Mouse (Mus musculus): ENCODE measurements around the gene Tbx1. TPM values are rescaled to one million over a fixed set of nuclear protein-coding genes. Genes with fewer than 3 reads are reported as not detected.

The Tbx1 gene
- polyA plus RNA-seq, 1 experiment from 2014 or later, result 0.05 TPM

DNA sequence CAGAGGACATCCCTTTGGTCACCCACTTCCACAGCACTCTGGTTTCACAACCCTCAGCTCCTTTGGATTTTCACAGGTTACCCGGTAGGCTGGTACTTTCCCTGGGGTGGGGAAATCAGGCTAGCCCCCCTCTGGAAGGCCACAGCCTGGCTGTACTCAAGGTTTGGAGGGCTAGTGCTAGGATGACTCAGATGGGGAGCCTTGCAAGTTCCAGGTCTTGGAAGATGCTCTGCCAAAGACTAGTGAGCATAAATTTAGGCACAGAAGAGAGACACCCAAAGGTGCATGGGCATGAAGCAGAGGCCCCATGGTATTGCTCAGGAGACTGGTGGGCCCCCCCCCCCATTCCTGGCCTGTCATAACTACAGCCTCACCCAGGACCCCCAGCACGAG, 38.5 kb upstream of the Tbx1 start:
- H3K27ac ChIP-seq, result no peak overlapping the region
- ATAC-seq (ENCODE audit: low read depth), result no peak
- WGBS (ENCODE audit: insufficient replicate concordance), result 28% methylated on average over 2 of the region's 2 CpGs
- H3K4me1 ChIP-seq (replicated peaks), result peaks cover 32% of the 10 kb centered on the region
- no peaks in the 10 kb centered on the region for H3K9me3 ChIP-seq (replicated peaks)
- no peaks in the 10 kb centered on the region for H3K36me3 ChIP-seq
- no peak for DNase-seq
- H3K4me3 ChIP-seq (replicated peaks), result peak overlapping the region; percentile 62
- H3K4me2 ChIP-seq, result peak overlapping the region; percentile 78
- H3K9ac ChIP-seq, result peak overlapping the region; percentile 59
- peaks cover 98% of the 10 kb centered on the region for H3K27me3 ChIP-seq

DNA sequence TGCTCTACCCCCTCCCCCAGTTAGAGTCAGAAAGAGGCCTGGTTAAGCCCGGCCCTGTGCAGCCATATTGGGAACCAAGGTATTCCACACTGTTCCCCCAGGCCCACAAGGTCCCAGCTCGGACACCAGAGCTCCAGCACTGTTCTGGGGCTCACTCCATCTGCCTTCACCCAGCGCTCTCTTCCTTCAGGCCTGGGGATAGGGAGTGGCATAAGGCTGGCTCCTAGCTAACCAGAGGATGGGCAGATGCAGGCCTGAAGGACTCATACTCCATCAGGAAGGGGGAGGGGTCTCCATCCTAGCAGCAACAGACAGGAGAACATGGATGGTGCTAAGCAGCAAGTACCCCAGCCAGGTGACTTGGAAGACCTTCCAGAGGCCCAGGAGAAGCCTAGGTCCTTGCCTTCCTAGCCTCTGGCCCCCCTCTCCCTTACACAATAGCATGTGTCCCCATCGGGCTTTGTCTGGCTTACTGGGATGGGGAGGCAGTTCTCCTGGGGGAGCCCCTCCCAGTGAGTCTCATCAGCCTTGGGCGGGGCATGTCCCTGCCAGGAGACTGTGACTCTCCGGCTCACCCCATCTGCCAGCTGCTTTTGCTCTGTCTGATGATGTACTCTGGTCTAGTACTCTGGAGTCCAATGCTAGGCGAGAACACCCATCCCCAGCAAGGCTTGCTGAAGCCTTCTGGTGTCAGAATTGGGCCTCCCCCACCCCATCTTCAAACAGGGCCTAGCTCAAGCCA, 37.9 kb upstream of the Tbx1 start:
- 51% methylated on average over 7 of the region's 7 CpGs for WGBS (ENCODE audit: insufficient replicate concordance)
- Histone ChIP-seq H3K4me3 (replicated peaks) (peak overlapping the region; percentile 62; the same call in 1 of the 2 replicates), H3K36me3 (no peaks in the 10 kb centered on the region), H3K27me3 (peaks cover 98% of the 10 kb centered on the region), H3K4me1 (replicated peaks) (peaks cover 32% of the 10 kb centered on the region), H3K4me2 (peak overlapping the region; percentile 78), H3K27ac (no peak overlapping the region), H3K9me3 (replicated peaks) (no peaks in the 10 kb centered on the region), H3K9ac (no peak overlapping the region)
- DNase-seq (no peak), ATAC-seq (ENCODE audit: low read depth) (no peak)

DNA sequence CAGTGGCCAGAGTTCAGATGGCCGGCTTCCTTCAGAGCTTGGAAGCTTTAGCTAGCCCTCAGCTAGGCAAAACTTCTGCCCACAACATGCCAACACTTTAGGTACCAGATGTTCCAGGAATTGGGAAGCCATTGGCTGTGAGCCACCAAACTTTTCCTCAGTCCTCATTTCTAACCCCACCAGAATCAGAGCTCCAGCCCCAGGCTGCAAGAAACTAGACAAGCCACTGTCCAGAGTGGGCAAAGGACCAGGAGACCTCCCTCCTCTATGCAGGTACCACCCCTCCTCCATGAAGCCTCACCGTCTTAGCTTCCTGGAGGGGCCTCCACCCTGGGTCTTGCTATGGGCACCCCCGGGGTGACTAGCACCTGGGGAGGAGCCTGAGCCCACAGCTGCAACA, 36.7 kb upstream of the Tbx1 start:
- Histone ChIP-seq H3K9ac (no peak overlapping the region), H3K9me3 (replicated peaks) (no peaks in the 10 kb centered on the region), H3K27ac (no peak overlapping the region), H3K4me2 (no peak overlapping the region), H3K4me3 (replicated peaks) (no peak overlapping the region), H3K36me3 (no peaks in the 10 kb centered on the region), H3K4me1 (replicated peaks) (peaks cover 32% of the 10 kb centered on the region), H3K27me3 (peaks cover 98% of the 10 kb centered on the region)
- ATAC-seq (ENCODE audit: low read depth) (no peak), DNase-seq (no peak)
- 36% methylated on average over 3 of the region's 3 CpGs for WGBS (ENCODE audit: insufficient replicate concordance)

DNA sequence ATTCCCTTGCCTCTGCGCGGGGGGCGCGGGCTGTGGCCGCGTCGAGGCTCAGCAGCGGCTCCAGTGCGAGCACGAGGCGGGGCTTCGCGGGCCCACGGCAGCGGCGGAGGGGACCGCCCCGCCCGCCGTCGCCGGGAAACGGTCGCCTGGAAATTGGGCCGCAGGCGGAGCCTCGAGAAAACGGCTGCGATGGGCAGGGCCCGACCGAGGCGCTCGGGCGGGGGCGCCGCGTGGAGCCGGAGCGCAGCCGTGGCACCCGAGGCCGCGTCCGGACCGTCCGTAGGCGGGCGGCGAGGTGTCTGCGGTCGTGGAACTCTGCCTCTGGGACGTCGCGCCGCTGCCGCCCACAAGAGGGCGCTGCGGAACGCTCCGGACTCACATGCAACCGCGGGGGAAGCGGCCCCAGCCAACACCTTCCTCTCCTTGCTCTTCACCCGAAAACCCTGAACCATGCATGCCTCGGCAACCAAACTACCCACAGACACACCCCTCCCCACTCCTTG, 36.0 kb upstream of the Tbx1 start, which contains the start of gene Gm49601:
Gene Gm49601, minus strand, starts transcription at position 52 of the 503 bp plus-strand sequence.
- WGBS (ENCODE audit: insufficient replicate concordance), result under 1% methylated on average over 65 of the region's 65 CpGs
- peaks cover 39% of the 10 kb centered on the region for H3K4me1 ChIP-seq (replicated peaks)
- no peaks in the 10 kb centered on the region for H3K36me3 ChIP-seq
- H3K9ac ChIP-seq, result peak within 1 kb of the TSS; percentile 50
- peak within 1 kb of the TSS; percentile 50 for H3K4me3 ChIP-seq (replicated peaks)
- no peak within 1 kb of the TSS for H3K27ac ChIP-seq
- H3K27me3 ChIP-seq, result peaks cover 100% of the 10 kb centered on the region
- ATAC-seq (ENCODE audit: low read depth) (0 out of 2 replicates have a peak, but pooled peaks have one; percentile 16), DNase-seq (peak; percentile 60)
- H3K4me2 ChIP-seq, result peak within 1 kb of the TSS; percentile 70
- H3K9me3 ChIP-seq (replicated peaks), result no peaks in the 10 kb centered on the region

DNA sequence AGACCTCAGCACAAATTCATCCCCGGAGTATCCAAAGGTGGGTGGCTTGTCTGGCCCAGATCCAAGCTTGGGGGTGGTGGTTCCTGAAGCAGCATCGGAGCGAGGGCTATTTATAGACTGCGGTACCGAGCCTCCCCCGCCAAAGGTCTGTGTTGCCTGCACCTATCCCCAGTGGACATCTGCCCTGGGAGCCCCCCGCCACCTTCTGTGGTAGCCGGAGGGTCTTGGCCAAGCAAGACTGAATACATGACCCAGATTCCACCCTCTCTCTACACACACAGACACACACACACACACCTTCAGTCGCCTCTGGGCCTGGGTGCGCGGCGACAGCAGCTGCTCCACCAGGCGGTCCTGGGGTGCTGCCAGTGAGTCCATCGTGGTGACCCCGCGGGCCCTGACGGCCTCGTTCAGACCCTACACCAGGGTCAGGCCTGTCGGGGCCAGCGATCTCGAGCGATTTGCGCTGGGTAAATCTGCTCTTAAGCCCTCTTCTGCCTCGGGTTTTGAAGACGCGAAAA, 35.4 kb upstream of the Tbx1 start:
- ATAC-seq (ENCODE audit: low read depth), result no peak
- 10% methylated on average over 26 of the region's 26 CpGs for WGBS (ENCODE audit: insufficient replicate concordance)
- H3K27me3 ChIP-seq, result peaks cover 100% of the 10 kb centered on the region

DNA sequence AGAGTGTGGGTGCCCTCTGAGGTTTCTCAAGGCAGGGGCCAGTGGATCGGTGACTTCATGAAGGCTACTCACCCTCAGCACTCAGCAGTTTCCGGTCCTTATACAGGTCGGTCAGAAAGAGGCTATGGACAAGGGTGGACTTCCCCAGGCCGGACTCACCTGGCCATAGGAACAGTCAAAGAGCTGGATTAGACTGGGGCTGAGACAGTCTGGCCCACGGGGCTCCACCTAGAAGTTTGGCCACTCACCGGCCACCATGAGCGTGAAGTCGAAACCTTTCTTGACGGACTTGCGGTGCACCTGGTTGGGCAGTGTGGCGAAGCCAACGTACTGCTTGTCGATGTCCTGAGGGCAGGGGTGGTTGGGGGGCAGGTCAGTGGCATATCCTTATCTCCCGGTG, 34.6 kb upstream of the Tbx1 start:
- Histone ChIP-seq H3K36me3 (no peaks in the 10 kb centered on the region), H3K9ac (no peak overlapping the region), H3K4me1 (replicated peaks) (peaks cover 46% of the 10 kb centered on the region), H3K27me3 (peaks cover 100% of the 10 kb centered on the region), H3K4me2 (no peak overlapping the region), H3K9me3 (replicated peaks) (no peaks in the 10 kb centered on the region), H3K27ac (no peak overlapping the region), H3K4me3 (replicated peaks) (no peak overlapping the region)
- 40% methylated on average over 14 of the region's 14 CpGs for WGBS (ENCODE audit: insufficient replicate concordance)
- no peak for DNase-seq
- ATAC-seq (ENCODE audit: low read depth), result no peak

More for the DNA sequence above, 35.4 kb upstream of the Tbx1 start:
- Histone ChIP-seq H3K27ac (no peak overlapping the region), H3K4me2 (peak overlapping the region; percentile 70), H3K9ac (peak overlapping the region; percentile 50; the same call in 1 of the 2 replicates), H3K4me3 (replicated peaks) (peak overlapping the region; percentile 50), H3K9me3 (replicated peaks) (no peaks in the 10 kb centered on the region), H3K36me3 (no peaks in the 10 kb centered on the region), H3K4me1 (replicated peaks) (peaks cover 43% of the 10 kb centered on the region)
- DNase-seq, result no peak

DNA sequence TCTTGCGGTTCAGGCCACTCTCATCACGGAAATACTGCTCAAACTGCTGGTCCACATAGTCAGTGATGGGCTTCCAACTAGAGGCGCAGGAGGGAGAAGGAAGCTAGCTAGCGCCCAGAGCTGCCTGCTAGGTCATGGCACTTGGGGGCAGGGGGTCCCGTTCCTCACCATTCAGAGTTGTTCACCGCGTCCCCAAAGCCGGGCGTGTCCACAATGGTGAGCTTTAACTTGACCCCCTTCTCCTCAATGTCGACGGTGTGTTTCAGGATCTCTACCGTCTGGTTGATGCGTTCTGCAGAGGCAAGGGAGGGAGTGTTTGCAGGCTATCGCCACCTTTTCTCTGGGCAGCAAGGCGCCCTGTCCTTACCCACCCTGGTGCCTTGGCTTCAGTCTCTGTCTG, 34.2 kb upstream of the Tbx1 start:
- peaks cover 42% of the 10 kb centered on the region for H3K4me1 ChIP-seq (replicated peaks)
- no peak overlapping the region for H3K4me3 ChIP-seq (replicated peaks)
- H3K4me2 ChIP-seq, result no peak overlapping the region
- no peak for DNase-seq
- ATAC-seq (ENCODE audit: low read depth), result no peak
- WGBS (ENCODE audit: insufficient replicate concordance), result 23% methylated on average over 15 of the region's 15 CpGs
- H3K36me3 ChIP-seq, result no peaks in the 10 kb centered on the region
- H3K9me3 ChIP-seq (replicated peaks), result no peaks in the 10 kb centered on the region
- H3K27ac ChIP-seq, result no peak overlapping the region
- H3K9ac ChIP-seq, result no peak overlapping the region
- peaks cover 100% of the 10 kb centered on the region for H3K27me3 ChIP-seq

DNA sequence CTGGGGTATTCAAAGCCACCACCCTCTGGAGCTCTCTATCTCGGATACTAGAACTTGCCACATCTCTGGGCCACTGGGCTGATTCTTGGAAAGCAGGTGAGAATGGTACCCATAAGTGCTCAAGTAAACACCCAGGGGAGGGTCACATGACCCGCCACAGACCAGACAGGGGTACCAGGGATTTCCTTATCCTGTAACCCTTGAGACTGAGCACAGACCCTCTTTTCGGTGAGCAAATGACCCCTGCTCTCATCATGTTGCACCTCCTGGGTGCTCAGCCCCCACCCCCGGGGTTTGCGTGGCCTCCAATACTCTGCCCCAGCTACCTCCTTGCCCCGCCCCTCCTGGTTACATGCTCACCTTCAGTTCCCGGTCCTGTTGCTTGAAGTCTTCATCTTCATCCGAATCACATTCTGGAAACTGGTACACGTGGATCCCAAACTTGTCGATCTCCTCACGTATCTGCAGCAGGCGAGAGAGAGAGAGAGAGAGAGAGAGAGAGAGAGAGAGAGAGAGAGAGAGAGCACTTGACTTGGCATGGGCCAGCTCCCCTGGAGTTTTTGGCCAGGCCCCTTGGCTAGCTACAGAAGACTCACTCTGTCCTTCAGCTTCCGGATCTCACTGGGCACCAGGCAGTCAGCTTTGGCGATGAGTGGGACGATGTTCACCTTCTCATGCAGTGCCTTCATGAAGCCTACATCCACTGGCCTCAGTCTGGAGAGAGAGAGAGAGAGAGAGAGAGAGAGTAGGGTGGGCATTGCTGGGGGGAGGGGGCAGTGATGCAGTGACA, 33.5 kb upstream of the Tbx1 start:
- H3K9ac ChIP-seq, result no peak overlapping the region
- WGBS (ENCODE audit: insufficient replicate concordance), result 23% methylated on average over 15 of the region's 15 CpGs
- H3K4me2 ChIP-seq, result no peak overlapping the region
- DNase-seq, result no peak
- no peak overlapping the region for H3K4me3 ChIP-seq (replicated peaks)
- no peak overlapping the region for H3K27ac ChIP-seq
- no peaks in the 10 kb centered on the region for H3K9me3 ChIP-seq (replicated peaks)
- no peak for ATAC-seq (ENCODE audit: low read depth)
- peaks cover 100% of the 10 kb centered on the region for H3K27me3 ChIP-seq
- peaks cover 35% of the 10 kb centered on the region for H3K4me1 ChIP-seq (replicated peaks)
- no peaks in the 10 kb centered on the region for H3K36me3 ChIP-seq

DNA sequence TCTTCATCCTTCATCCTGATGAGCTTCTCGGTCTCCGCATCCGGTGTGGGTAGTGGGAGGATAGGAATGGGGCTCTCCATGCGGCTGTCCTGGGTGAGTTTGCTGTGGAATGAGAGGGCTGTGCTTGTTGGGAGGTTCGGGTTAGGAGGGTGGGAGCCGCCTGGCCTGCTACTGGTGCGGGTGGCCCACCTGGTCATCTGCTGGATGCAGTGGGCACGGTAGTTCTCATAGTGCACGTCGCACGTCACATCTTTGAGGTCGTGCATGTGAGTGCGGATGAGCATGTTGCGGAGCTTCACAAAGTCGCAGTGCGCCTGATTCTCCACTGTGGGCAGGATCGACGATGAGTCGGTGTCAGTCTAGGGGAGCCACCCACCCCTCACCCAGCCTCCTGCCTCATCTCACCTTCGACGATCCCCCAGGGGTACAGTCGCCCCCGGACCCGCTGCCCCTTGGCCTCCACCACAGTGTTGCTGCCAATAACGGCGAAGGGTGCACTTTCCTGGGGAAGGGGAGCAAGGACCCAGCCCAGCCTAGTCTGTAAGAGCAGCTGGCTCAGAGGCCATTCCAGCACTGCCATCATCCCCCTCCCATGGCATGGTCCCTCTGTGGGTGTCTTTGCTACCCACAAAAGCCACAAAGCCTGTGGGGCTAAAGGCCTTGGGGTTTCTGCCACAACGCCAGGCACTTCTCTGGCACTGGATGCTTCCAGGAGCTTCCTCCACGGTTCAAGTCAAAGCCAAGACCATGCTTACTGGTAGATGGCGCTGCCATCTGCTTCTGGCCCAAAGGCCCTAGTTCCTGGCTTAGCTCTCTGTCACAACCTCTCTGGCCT, 32.7 kb upstream of the Tbx1 start:
- Histone ChIP-seq H3K27ac (no peak overlapping the region), H3K4me3 (replicated peaks) (no peak overlapping the region), H3K36me3 (no peaks in the 10 kb centered on the region), H3K9me3 (replicated peaks) (no peaks in the 10 kb centered on the region), H3K4me1 (replicated peaks) (peaks cover 34% of the 10 kb centered on the region), H3K9ac (no peak overlapping the region), H3K4me2 (no peak overlapping the region), H3K27me3 (peaks cover 100% of the 10 kb centered on the region)
- DNase-seq (no peak), ATAC-seq (ENCODE audit: low read depth) (no peak)
- WGBS (ENCODE audit: insufficient replicate concordance), result 15% methylated on average over 28 of the region's 29 CpGs

DNA sequence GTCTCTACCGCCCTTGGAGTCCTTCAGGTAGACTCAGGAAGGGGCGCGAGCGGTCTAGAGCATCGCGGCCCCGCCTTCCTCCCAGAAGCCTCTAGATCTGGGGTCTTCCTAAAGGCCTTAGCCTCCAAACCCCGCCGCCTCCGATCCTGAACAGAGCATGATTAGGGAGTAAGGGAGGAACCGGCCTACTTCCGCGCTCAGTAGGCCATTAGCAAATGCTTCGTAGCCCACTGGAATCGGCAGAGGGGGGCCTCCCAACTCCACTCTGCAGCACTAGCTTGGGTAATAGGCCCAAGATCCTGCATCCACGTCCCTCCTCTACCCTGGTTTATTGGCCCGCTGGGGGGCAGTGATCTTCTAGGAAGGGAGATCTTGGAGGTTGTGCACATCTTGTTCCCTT, 31.5 kb upstream of the Tbx1 start, which contains the start of gene Gp1bb:
Gene Gp1bb, minus strand, starts transcription at position 385 of the 400 bp plus-strand sequence.
- no peaks in the 10 kb centered on the region for H3K9me3 ChIP-seq (replicated peaks)
- DNase-seq (no peak), ATAC-seq (ENCODE audit: low read depth) (no peak)
- peaks cover 43% of the 10 kb centered on the region for H3K4me1 ChIP-seq (replicated peaks)
- no peaks in the 10 kb centered on the region for H3K36me3 ChIP-seq
- H3K4me2 ChIP-seq, result peak within 1 kb of the TSS; percentile 62
- WGBS (ENCODE audit: insufficient replicate concordance), result 3% methylated on average over 17 of the region's 17 CpGs
- peak within 1 kb of the TSS; percentile 48 for H3K4me3 ChIP-seq (replicated peaks)
- H3K9ac ChIP-seq, result no peak within 1 kb of the TSS; the same call in 1 of the 2 replicates
- peaks cover 93% of the 10 kb centered on the region for H3K27me3 ChIP-seq
- no peak within 1 kb of the TSS for H3K27ac ChIP-seq
